Mouse (Mus musculus) brown adipose tissue, adult 24 weeks (tissue): Measurements from ENCODE around the gene Pgghg. TPM values are rescaled to one million over a fixed set of nuclear protein-coding genes. Genes with fewer than 3 reads are reported as not detected.

ENCODE experiments used
- H3K27ac ChIP-seq: fragments of 200-500 bp; replicated peaks from 2 replicates; pipeline ENCODE4 v1.5.1; 2012; ENCODE audit warnings: low read depth, mild to moderate bottlenecking, low read length
- H3K4me1 ChIP-seq: fragments of 200-500 bp; 2 replicates; pipeline ENCODE4 v1.6.1; 2012; ENCODE audit warnings: low read length, mixed read lengths; ENCODE audit not compliant: control insufficient read depth, insufficient read depth, insufficient read length
- H3K4me3 ChIP-seq: fragments of 200-500 bp; 2 replicates; pipeline ENCODE4 v1.5.1; 2012; ENCODE audit warnings: low read depth, mild to moderate bottlenecking, low read length, moderate library complexity; ENCODE audit not compliant: insufficient read depth
- polyA plus RNA-seq: library from polyadenylated mRNA; stranded (reverse); fragments of >200 nt; gene quantifications from 2 replicates; pipeline ENCODE4 v1.2.4, GENCODE M21; 2012; ENCODE audit not compliant: missing spikeins, insufficient read depth, insufficient read length

Gene Pgghg
- polyA plus RNA-seq, 1 experiment, result 7.1 TPM

- no peak overlapping the region for H3K27ac ChIP-seq
- no peak overlapping the region for H3K4me3 ChIP-seq
- H3K4me1 ChIP-seq, result no peaks in the 10 kb centered on the region
Observed at GRCm38 (mm10) chr7:140912846-140913482, 28.2 kb upstream of the Pgghg start.

GRCm38 (mm10) chr7:140914031-140914690 lies 27.0 kb upstream of the Pgghg start:
- H3K27ac ChIP-seq, result no peak overlapping the region
- no peaks in the 10 kb centered on the region for H3K4me1 ChIP-seq
- H3K4me3 ChIP-seq, result no peak overlapping the region

DNA sequence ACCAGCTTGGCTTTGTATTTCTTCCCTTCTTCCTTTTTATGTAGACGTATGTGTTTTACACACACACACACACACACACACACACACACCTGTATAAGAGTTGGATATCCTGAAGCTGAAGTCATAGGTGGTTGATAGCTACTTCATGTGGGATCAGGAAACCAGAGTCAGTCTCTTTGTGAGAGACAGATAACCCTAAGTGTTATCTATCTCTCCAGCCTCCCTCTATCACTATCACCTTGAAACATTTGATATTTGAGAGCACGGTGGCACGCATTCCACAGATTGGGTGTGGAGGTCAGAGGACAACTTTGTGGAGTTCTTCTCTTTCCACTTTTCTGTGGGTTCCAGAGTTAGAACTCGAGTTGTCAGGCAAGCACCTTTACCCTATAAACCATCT lies 21.3 kb upstream of the Pgghg start:
- Histone ChIP-seq H3K27ac (no peak overlapping the region), H3K4me3 (no peak overlapping the region), H3K4me1 (no peaks in the 10 kb centered on the region)

- no peaks in the 10 kb centered on the region for H3K4me1 ChIP-seq
- H3K4me3 ChIP-seq, result no peak within 1 kb of the TSS
- no peak within 1 kb of the TSS for H3K27ac ChIP-seq
Observed at GRCm38 (mm10) chr7:140920418-140921029, 20.7 kb upstream of the Pgghg start, which contains the start of gene Nlrp6. Gene Nlrp6, plus strand, starts transcription at chr7:140920902.

- Histone ChIP-seq H3K27ac (no peak overlapping the region), H3K4me1 (no peaks in the 10 kb centered on the region), H3K4me3 (no peak overlapping the region)
Observed at GRCm38 (mm10) chr7:140921225-140921975, 19.8 kb upstream of the Pgghg start.

- no peak overlapping the region for H3K27ac ChIP-seq
- H3K4me3 ChIP-seq, result peak overlapping the region; percentile 46
- H3K4me1 ChIP-seq, result no peaks in the 10 kb centered on the region
Observed at GRCm38 (mm10) chr7:140922398-140923069, 18.7 kb upstream of the Pgghg start.

DNA sequence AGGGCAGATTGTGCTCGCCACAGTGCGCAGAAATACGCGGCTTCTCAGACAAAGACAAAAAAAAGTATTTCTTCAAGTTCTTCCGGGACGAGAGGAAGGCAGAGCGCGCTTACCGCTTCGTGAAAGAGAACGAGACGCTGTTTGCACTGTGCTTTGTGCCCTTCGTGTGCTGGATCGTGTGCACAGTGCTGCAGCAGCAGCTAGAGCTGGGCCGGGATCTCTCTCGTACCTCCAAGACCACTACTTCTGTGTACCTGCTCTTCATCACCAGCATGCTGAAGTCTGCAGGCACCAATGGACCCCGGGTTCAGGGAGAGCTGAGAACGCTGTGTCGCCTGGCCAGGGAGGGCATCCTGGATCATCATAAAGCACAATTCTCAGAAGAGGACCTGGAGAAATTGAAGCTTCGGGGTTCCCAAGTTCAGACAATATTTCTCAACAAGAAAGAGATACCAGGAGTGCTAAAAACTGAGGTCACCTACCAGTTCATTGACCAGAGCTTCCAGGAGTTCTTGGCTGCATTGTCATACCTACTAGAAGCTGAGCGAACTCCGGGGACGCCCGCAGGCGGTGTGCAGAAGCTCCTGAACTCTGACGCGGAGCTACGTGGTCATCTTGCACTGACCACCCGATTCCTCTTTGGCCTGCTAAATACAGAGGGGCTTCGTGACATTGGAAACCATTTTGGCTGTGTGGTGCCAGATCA lies 18.0 kb upstream of the Pgghg start:
- Histone ChIP-seq H3K4me3 (peak overlapping the region; percentile 46), H3K4me1 (no peaks in the 10 kb centered on the region), H3K27ac (no peak overlapping the region)

- Histone ChIP-seq H3K27ac (no peak overlapping the region), H3K4me3 (no peak overlapping the region), H3K4me1 (no peaks in the 10 kb centered on the region)
Observed at GRCm38 (mm10) chr7:140927181-140927580, 14.0 kb upstream of the Pgghg start.

- peaks cover 12% of the 10 kb centered on the region; the same call in 1 of the 2 replicates for H3K4me1 ChIP-seq
- no peak overlapping the region for H3K27ac ChIP-seq
- no peak overlapping the region for H3K4me3 ChIP-seq
Observed at GRCm38 (mm10) chr7:140938436-140938835, 2.8 kb upstream of the Pgghg start.

DNA sequence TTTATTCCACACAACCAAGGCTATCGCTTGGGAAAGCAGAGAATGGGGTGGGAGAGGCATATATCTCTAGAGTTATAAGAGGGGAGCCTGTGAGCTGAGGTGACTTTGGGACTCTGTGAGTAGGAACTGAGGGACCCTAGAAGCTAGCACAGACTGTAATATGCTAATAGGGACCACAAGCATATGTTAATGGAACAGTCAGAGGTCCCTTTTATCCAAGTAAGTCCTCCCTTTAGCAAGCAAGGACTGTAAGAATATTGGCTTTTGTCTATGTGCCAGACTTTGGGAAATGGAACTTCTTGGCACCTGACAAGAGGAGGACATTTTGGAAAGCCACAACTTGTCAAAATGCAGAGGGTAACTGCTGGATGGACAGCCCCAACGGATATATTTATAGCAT lies 2.3 kb upstream of the Pgghg start:
- H3K27ac ChIP-seq, result no peak overlapping the region
- peaks cover 12% of the 10 kb centered on the region; the same call in 1 of the 2 replicates for H3K4me1 ChIP-seq
- no peak overlapping the region for H3K4me3 ChIP-seq

DNA sequence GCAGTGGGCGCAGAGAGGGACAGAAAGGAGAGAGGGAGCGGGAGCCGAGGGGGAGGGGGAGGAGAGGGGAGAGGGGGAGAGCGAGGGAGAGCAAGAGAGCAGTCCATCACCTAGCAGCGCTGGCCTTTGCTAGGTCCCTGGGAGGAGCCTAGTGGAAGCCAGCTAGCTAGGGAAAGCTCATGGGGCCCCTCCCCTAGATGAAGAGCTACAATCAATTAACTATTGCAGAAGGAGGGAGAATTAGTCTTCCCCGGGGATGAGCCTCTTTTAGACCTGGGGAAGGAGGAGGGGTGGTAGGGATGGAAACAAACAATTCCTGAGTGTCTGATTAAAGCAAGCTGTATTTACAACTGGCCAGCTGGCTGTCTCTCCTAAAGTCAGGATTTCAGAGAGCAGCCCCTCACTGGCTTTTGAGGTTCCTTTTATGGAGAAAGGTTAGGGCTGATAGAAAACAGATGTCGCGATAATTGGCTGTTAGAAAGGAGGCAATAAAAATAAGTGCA lies 1.5 kb upstream of the Pgghg start:
- Histone ChIP-seq H3K27ac (no peak overlapping the region), H3K4me3 (no peak overlapping the region), H3K4me1 (peaks cover 12% of the 10 kb centered on the region; the same call in 1 of the 2 replicates)

DNA sequence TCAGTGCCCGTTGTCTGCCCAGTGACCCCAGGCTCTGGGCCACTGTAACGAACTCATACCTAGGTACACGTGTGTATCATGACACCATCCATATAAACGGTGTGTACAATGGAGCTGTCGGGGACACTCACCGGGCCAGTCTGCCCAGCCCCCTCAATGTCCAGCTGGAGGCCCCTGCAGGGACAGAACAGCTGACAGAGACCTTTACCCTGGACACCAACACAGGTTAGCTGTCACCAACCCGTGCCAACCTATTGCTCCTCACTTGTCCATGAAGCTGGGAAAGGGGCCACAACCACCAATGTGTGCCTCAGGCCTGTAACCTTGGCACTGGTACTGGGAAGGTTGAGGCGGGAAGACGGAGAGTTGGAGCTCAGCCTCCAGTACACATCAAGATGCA lies 1.1 kb downstream of the Pgghg start:
- peak overlapping the region; percentile 94 for H3K4me3 ChIP-seq
- H3K27ac ChIP-seq, result peak overlapping the region; percentile 99
- H3K4me1 ChIP-seq, result peaks cover 26% of the 10 kb centered on the region

- Histone ChIP-seq H3K27ac (peak overlapping the region; percentile 99), H3K4me1 (peaks cover 27% of the 10 kb centered on the region), H3K4me3 (peak overlapping the region; percentile 2; the same call in 1 of the 2 replicates)
Observed at GRCm38 (mm10) chr7:140942811-140943210, 1.6 kb downstream of the Pgghg start.

- Histone ChIP-seq H3K4me1 (peaks cover 27% of the 10 kb centered on the region), H3K4me3 (no peak overlapping the region), H3K27ac (0 out of 2 replicates have a peak overlapping the region, but pooled peaks have one; percentile 99)
Observed at GRCm38 (mm10) chr7:140943356-140943755, 2.2 kb downstream of the Pgghg start.
